Mouse (Mus musculus) hindbrain, embryonic 12.5 days (tissue): ENCODE measurements at regions not wholly inside any gene's neighbourhood (a gene's known extent, or its start where the extent isn't known, plus 50 kb on each side); places are given as distances from the start of the nearest gene placed in this dataset.

Source experiments
- ATAC-seq: fragments of 200-750 bp; cut with Nextera tagmentation; 2 replicates; pipeline ENCODE4 v1.8.0; 2017; ENCODE audit warnings: moderate TSS enrichment; ENCODE audit not compliant: low FRiP score
- H3K27ac ChIP-seq: fragments of 300-500 bp; sonication (generic); 2 replicates; pipeline ENCODE4 v1.5.1; 2016; ENCODE audit warnings: mild to moderate bottlenecking
- H3K27me3 ChIP-seq: fragments of 300-500 bp; sonication (generic); 2 replicates; pipeline ENCODE4 v1.6.1; 2016; ENCODE audit warnings: mild to moderate bottlenecking
- H3K36me3 ChIP-seq: fragments of 300-500 bp; sonication (generic); 2 replicates; pipeline ENCODE4 v1.6.1; 2016; ENCODE audit warnings: mild to moderate bottlenecking
- H3K4me1 ChIP-seq: fragments of 300-500 bp; sonication (generic); 2 replicates; pipeline ENCODE4 v1.6.1; 2016
- H3K4me2 ChIP-seq: fragments of 300-500 bp; sonication (generic); replicated peaks from 2 replicates; pipeline ENCODE4 v1.6.1; 2016; ENCODE audit warnings: mild to moderate bottlenecking
- H3K4me3 ChIP-seq: fragments of 300-500 bp; sonication (generic); 2 replicates; pipeline ENCODE4 v1.5.1; 2016; ENCODE audit warnings: mild to moderate bottlenecking
- H3K9ac ChIP-seq: fragments of 300-500 bp; sonication (generic); 2 replicates; pipeline ENCODE4 v1.6.1; 2016; ENCODE audit warnings: mild to moderate bottlenecking, moderate library complexity
- H3K9me3 ChIP-seq: fragments of 300-500 bp; sonication (generic); replicated peaks from 2 replicates; pipeline ENCODE4 v1.6.1; 2016; ENCODE audit warnings: mild to moderate bottlenecking
- WGBS: fragments of 180-500 bp; shearing (Covaris S2); methylation state at CpG from one replicate; pipeline ENCODE4 v1.1.7; 2016; 5-methylcytosine and 5-hydroxymethylcytosine counted together

DNA sequence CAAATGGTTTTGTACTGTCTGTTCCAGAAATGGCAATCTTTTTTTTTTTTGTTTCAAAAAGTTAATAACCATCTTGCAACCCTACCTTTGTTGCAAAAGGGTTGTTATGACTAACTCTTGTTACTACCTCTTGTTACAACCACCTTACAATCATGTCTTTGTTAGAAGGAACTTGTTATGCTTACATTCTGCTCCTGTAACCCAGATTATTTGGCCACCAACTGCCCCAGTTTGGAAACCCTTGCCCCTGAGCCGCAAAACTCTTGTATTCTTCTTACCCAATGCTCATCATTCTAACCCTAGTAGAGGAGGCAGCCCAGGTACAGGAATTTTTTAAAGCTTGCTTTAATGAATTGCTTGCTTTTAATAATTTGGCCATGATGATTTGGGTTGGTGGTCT is 167.4 kb upstream of the Thbs1 start:
- H3K36me3 ChIP-seq: no peaks in the 10 kb centered on the region
- WGBS: 88% methylated on average over 1 of the region's 1 CpGs
- no peak overlapping the region for H3K9ac ChIP-seq
- no peak overlapping the region for H3K27ac ChIP-seq
- H3K4me3 ChIP-seq: no peak overlapping the region
- H3K4me1 ChIP-seq: no peaks in the 10 kb centered on the region
- H3K9me3 ChIP-seq: no peaks in the 10 kb centered on the region
- no peak overlapping the region for H3K4me2 ChIP-seq
- ATAC-seq: no peak
- no peaks in the 10 kb centered on the region for H3K27me3 ChIP-seq

DNA sequence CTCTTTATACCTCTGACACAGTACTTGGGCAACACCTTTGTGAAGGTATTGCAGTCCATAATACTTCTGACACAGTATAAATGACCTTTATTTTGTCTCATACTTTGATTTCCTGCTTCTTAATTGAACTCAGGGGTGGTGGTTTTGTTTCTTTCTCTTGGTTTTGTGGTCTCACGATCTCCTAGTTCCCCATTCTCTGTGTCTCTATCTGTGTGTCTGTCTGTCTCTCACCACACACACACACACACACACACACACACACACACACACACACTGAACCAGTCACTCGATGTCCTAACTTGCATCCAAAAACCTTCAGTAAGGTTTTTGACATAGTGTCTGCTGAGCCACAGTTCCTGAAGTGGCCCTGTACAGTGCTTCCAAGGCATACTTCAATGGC is 166.7 kb upstream of the Thbs1 start:
- 94% methylated on average over 2 of the region's 2 CpGs for WGBS
- no peak for ATAC-seq
- Histone ChIP-seq H3K9ac (no peak overlapping the region), H3K4me2 (no peak overlapping the region), H3K27ac (no peak overlapping the region), H3K36me3 (no peaks in the 10 kb centered on the region), H3K27me3 (no peaks in the 10 kb centered on the region), H3K9me3 (no peaks in the 10 kb centered on the region), H3K4me1 (no peaks in the 10 kb centered on the region), H3K4me3 (no peak overlapping the region)

DNA sequence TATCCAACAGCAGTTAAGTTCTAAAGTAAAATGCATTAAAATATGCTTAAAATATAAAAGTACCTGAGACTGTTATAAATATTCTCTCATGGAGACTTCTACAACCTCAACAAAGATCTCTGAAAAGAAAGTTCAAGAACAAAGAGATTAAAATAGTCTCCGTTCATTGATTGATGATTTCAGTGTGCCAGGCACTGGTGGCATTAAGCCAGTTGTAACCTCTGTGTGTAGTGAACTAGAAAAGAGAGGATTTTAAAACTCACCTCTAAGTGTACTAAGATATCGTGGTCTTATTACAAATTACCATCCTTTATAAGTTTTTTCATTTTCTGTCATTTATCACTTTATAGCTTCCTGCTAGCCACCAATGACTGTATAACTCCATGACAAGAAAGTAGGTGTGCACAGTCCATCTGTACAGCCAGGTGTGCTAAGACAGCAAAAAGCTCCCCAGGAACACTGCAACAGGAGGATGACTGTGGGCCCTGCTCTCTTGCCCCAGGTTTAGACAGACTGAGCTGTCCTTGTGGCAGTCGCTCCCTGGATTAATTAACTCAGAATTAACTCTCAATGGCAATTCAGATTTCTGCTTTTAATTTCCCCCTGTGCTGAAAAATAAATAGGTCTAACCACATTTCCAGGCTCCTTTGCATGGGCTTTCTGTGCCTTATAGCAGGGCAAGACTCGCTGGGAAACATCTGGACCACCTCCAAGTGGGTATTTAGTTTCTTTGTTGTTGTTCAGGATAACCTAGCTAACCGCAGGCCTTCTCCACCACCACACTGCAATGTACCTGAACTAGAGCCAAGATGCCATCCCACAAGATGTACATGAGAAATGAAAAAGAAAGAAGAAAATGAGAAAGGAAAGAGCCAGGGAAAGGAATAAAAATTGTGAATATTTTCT is 161.0 kb upstream of the Thbs1 start:
- Histone ChIP-seq H3K36me3 (no peaks in the 10 kb centered on the region), H3K4me3 (no peak overlapping the region), H3K27me3 (no peaks in the 10 kb centered on the region), H3K4me1 (no peaks in the 10 kb centered on the region), H3K9me3 (no peaks in the 10 kb centered on the region), H3K9ac (no peak overlapping the region), H3K4me2 (no peak overlapping the region), H3K27ac (no peak overlapping the region)
- WGBS: 71% methylated on average over 5 of the region's 5 CpGs
- ATAC-seq: no peak

DNA sequence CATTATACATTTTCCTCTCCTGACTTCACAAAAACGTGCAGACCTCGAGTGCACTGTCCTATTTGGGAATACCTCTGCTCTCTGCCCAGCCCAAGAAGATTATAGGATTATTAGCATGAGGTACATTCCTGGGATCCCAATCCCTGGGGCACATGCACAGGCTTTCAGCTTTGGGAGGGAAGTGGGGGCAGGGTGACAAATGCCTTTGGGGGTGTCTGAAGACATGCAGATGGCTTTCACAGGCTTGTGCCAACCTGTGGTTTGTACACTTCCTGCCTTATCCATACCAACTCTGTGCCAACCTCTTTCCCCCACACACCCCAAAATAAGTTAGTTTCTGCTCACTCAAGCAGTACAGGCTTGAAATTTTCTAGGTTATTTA is 160.3 kb upstream of the Thbs1 start:
- ATAC-seq: no peak
- 77% methylated on average over 2 of the region's 2 CpGs for WGBS
- H3K9me3 ChIP-seq: no peaks in the 10 kb centered on the region
- H3K27ac ChIP-seq: no peak overlapping the region
- no peak overlapping the region for H3K4me3 ChIP-seq
- H3K27me3 ChIP-seq: no peaks in the 10 kb centered on the region
- H3K36me3 ChIP-seq: no peaks in the 10 kb centered on the region
- H3K9ac ChIP-seq: no peak overlapping the region
- no peaks in the 10 kb centered on the region for H3K4me1 ChIP-seq
- no peak overlapping the region for H3K4me2 ChIP-seq

DNA sequence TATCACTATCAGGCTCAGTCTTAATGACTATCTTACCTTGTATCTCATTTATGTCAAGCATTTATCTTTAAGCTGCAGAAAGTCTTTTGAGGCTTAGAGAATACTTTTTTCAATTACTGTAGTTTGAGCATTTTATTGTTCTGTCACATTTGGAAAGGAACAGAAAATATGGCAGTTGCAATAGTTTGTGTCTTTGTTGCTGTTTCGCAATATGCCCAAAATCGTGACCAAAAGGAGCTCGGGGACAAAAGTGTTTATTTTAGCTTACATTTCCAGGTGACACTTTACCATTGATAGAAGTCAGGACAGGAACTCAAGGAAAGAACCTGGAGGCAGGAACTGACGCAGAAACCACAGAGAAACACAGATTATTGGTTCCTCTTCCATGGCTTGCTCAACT is 152.9 kb upstream of the Thbs1 start:
- no peak for ATAC-seq
- 91% methylated on average over 4 of the region's 4 CpGs for WGBS
- no peak overlapping the region for H3K4me3 ChIP-seq
- H3K27ac ChIP-seq: no peak overlapping the region
- no peaks in the 10 kb centered on the region for H3K4me1 ChIP-seq
- no peaks in the 10 kb centered on the region for H3K9me3 ChIP-seq
- H3K27me3 ChIP-seq: no peaks in the 10 kb centered on the region
- no peak overlapping the region for H3K9ac ChIP-seq
- H3K4me2 ChIP-seq: no peak overlapping the region
- no peaks in the 10 kb centered on the region for H3K36me3 ChIP-seq

DNA sequence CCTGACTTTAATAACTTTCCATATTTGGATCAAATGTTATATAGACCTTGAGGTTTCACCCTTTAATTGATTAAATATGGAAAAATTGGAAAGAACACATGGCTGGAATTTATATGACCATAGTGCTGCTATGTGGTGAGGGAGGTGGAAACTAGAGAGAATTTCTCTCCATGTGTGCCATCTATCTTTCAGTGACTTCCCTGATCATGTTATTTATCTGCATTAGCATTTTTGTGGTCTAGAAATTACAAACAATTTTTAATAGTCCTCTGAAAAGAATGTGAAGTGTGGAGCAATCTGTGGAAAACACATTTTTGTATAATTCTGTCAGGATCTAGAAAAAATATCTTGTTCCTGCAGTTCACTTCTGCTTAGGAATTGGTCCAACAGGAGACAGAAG is 152.2 kb upstream of the Thbs1 start:
- no peak for ATAC-seq
- H3K4me3 ChIP-seq: no peak overlapping the region
- H3K4me1 ChIP-seq: no peaks in the 10 kb centered on the region
- H3K9ac ChIP-seq: no peak overlapping the region
- no peaks in the 10 kb centered on the region for H3K36me3 ChIP-seq
- H3K27me3 ChIP-seq: no peaks in the 10 kb centered on the region
- H3K4me2 ChIP-seq: no peak overlapping the region
- no peaks in the 10 kb centered on the region for H3K9me3 ChIP-seq
- H3K27ac ChIP-seq: no peak overlapping the region

DNA sequence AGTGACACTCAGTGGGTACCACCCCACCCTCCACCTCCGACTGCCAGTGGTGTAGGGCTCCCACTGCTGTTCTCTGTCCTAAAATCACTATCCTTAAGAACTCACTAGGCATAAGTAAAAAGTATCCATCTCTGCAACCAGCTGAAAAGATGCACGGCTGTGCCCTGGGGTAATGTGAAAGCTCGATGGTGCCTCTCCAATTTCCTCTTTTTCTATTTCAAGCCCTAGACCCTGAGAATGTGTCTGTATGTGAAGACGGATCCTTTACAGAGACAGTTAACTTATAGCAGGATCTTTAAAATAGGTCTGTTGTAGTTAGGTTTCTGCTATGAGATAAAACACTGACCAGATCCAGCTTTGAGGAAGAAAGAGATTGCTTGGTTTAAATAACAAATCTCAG is 149.1 kb upstream of the Thbs1 start:
- Histone ChIP-seq H3K27me3 (no peaks in the 10 kb centered on the region), H3K9ac (no peak overlapping the region), H3K4me1 (no peaks in the 10 kb centered on the region), H3K4me3 (no peak overlapping the region), H3K36me3 (no peaks in the 10 kb centered on the region), H3K27ac (no peak overlapping the region), H3K9me3 (no peaks in the 10 kb centered on the region), H3K4me2 (no peak overlapping the region)
- WGBS: 77% methylated on average over 4 of the region's 4 CpGs
- ATAC-seq: no peak

DNA sequence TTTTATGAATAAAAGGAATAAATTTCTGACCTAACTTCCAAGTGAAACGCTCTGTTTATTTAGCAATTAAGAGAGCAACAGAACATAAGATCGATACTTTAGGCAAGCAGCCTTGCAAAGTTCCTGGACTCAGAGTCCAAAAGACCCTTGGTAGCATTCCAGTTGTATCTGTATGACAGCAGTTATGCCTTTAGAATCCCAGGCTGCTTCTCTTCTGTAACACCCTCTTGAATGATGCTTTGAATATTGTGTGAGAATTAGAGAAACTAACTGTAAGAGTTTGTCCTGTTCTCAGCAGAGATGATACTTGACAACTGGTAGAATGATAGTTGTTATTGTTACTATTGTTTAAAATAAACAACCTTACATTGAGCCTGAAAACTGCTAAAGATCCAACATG is 148.2 kb upstream of the Thbs1 start:
- 90% methylated on average over 2 of the region's 2 CpGs for WGBS
- H3K9me3 ChIP-seq: no peaks in the 10 kb centered on the region

DNA sequence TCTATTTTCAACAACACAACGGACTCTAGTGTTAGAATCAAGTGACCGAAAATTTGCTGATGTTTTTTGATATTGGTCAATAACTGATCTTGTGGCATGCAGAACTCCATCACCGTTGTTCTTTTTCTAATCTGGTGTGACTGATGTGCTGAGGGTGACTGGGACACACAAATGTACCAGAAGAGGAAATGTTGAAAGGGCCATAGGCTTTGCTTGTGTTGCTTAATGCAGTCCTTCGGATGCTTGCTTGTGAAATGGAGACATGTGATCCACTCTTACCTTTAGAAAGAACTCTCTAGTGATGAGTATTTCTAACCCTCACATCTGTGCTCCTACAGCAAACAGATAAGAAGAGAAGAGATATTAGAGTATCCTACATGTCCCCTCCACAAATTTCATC is 145.9 kb upstream of the Thbs1 start:
- no peak overlapping the region for H3K27ac ChIP-seq
- ATAC-seq: no peak
- 95% methylated on average over 4 of the region's 4 CpGs for WGBS

More for the DNA sequence above, 148.2 kb upstream of the Thbs1 start:
- Histone ChIP-seq H3K4me1 (no peaks in the 10 kb centered on the region), H3K27me3 (no peaks in the 10 kb centered on the region), H3K4me2 (no peak overlapping the region), H3K36me3 (no peaks in the 10 kb centered on the region), H3K27ac (no peak overlapping the region), H3K9ac (no peak overlapping the region), H3K4me3 (no peak overlapping the region)
- ATAC-seq: no peak

DNA sequence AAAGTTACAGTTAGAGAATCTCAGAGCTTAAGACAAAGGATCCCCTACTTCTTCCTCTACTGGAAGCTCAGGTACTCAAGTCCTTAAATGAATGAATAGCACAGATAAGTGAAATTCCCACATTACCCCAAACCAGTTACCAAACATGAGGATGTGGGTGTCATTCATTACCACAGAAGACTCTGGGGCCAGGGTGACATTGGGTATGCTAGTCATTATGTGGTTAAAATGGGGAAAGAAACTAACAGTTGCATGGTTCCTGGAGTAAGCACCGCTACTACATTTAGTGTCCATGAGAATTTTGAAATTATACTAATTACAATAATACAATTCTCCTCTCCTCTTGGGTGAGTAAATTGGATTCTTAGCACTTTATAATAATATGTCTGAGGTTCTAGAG is 142.9 kb upstream of the Thbs1 start:
- no peak overlapping the region for H3K9ac ChIP-seq
- ATAC-seq: no peak
- H3K9me3 ChIP-seq: no peaks in the 10 kb centered on the region
- H3K4me3 ChIP-seq: no peak overlapping the region
- no peaks in the 10 kb centered on the region for H3K4me1 ChIP-seq
- no peaks in the 10 kb centered on the region for H3K27me3 ChIP-seq
- no peaks in the 10 kb centered on the region for H3K36me3 ChIP-seq
- WGBS: 100% methylated on average over 1 of the region's 1 CpGs
- H3K4me2 ChIP-seq: no peak overlapping the region
- H3K27ac ChIP-seq: no peak overlapping the region

More for the DNA sequence above, 145.9 kb upstream of the Thbs1 start:
- no peak overlapping the region for H3K4me3 ChIP-seq
- no peak overlapping the region for H3K4me2 ChIP-seq
- no peaks in the 10 kb centered on the region for H3K36me3 ChIP-seq
- no peaks in the 10 kb centered on the region for H3K4me1 ChIP-seq
- no peak overlapping the region for H3K9ac ChIP-seq
- H3K27me3 ChIP-seq: no peaks in the 10 kb centered on the region
- no peaks in the 10 kb centered on the region for H3K9me3 ChIP-seq

DNA sequence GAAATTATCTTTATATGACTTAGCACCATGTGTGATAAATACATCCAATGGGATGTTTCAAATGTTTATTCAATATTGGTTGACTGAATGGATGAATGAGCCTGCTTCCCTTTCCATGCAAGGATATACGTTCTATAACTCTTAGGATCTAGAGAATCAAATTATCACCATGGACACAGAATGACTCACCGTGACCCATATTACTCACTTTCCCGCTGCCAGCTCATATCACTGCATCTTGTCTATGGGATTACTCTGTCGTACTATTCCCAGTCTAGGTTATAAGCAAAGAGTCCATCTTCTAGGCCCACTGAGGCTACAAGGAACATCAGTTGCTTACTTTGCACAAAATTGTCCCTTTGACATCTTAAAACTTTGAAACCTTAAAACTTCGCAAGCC is 141.0 kb upstream of the Thbs1 start:
- Histone ChIP-seq H3K36me3 (no peaks in the 10 kb centered on the region), H3K9me3 (no peaks in the 10 kb centered on the region), H3K4me2 (no peak overlapping the region), H3K27ac (no peak overlapping the region), H3K4me3 (no peak overlapping the region), H3K27me3 (no peaks in the 10 kb centered on the region), H3K4me1 (no peaks in the 10 kb centered on the region), H3K9ac (no peak overlapping the region)
- no peak for ATAC-seq
- 93% methylated on average over 5 of the region's 5 CpGs for WGBS

DNA sequence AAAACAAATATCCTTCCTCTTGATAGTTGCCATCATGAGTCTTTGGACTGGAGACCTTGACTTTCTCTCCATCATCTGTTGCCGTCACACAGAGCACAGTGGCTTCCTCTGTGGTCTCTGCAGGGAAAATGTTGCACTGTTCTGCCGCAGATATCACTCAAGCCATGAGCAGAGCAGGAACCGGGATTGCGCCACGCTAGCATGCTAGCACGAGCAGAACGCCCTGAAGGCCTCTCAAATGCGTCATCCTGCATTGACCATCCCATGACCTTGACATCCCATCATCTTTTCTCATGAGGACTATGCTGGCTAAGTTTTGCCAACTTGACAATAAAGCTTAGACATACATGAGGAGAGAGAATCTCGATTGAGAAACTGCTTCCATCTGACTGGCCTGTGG is 134.6 kb upstream of the Thbs1 start:
- ATAC-seq: no peak
- Histone ChIP-seq H3K4me2 (no peak overlapping the region), H3K36me3 (no peaks in the 10 kb centered on the region), H3K4me1 (no peaks in the 10 kb centered on the region), H3K9ac (no peak overlapping the region), H3K27ac (no peak overlapping the region), H3K9me3 (no peaks in the 10 kb centered on the region), H3K27me3 (no peaks in the 10 kb centered on the region), H3K4me3 (no peak overlapping the region)
- 91% methylated on average over 9 of the region's 9 CpGs for WGBS

DNA sequence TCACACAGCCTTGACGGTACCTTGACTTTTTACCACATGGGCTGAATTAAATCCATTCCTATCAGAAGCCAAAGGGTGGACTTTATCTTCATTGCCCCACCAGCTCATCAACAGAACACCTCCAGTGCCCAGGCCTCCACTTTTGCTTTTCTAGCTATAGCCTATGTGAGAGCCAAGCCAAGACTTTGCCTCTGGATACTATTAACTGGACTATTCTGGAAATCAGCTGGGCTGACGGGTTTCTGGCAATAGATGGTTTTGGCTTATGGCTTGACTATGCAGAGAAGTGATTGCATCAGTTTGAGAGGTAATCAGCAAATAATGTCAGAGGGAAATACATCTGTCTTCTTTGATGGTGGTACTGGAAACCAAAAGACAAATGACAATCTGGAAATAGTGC is 130.8 kb upstream of the Thbs1 start:
- H3K36me3 ChIP-seq: no peaks in the 10 kb centered on the region
- WGBS: 86% methylated on average over 2 of the region's 2 CpGs
- no peak overlapping the region for H3K4me3 ChIP-seq
- ATAC-seq: no peak
- no peaks in the 10 kb centered on the region for H3K9me3 ChIP-seq
- H3K27me3 ChIP-seq: no peaks in the 10 kb centered on the region
- H3K9ac ChIP-seq: no peak overlapping the region
- H3K4me2 ChIP-seq: no peak overlapping the region
- no peak overlapping the region for H3K27ac ChIP-seq
- H3K4me1 ChIP-seq: no peaks in the 10 kb centered on the region
